Mouse (Mus musculus): Measurements from ENCODE around the gene Fam173b. TPM values are rescaled to one million over a fixed set of nuclear protein-coding genes. Genes with fewer than 3 reads are reported as not detected.

The Fam173b gene
- polyA plus RNA-seq, 1 experiment, result 4.0 TPM

DNA sequence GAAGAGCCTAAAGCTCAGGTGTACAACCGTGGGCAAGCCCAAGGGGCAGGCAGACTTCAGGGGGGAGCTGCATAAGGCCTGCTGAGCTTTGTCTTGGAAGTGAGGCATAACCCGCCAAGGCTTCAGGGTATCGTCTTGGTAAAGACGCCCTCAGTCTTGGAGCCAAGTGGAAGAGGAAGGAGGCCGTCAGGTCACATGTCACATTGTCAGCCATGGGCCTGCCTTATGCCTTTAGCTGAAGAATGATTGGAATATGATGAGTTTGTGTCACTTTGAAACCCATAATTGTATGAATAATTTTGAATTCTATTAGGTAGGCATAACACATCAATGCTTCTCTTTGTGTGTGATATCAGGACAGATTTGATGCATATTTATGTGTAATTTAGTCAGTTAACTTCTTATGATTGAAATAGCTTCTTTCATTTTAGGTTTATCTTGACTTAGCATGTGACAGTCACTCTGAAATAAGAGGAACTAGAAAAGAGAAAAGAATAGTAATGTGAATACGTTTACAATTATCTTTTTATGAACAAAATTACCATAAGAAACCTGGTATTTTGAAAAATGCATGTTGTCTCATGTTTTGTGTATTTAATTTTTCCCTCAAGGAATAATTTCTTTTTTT, 12.3 kb downstream of the Fam173b start:
- peaks cover 16% of the 10 kb centered on the region for H3K36me3 ChIP-seq (ENCODE audit: control insufficient read depth, insufficient read depth, low read length)
- 88% methylated on average over 6 of the region's 6 CpGs for WGBS
- H3K4me1 ChIP-seq (ENCODE audit: control insufficient read depth, insufficient read depth, insufficient read length, low read length), result no peaks in the 10 kb centered on the region
- no peak overlapping the region for H3K27ac ChIP-seq (ENCODE audit: insufficient read depth, low read depth, low read length)
- H3K27me3 ChIP-seq (ENCODE audit: control insufficient read depth, insufficient read depth, low read length), result no peaks in the 10 kb centered on the region
- no peak overlapping the region for H3K4me3 ChIP-seq (ENCODE audit: low read depth, low read length)
- TF ChIP-seq CTCF (IDR thresholded peaks at IDR 0.05; ENCODE audit: extremely low read depth, insufficient read length, insufficient replicate concordance, low read depth, low read length) (no peak), POLR2A (IDR thresholded peaks at IDR 0.05; ENCODE audit: low read depth, low read length) (no peak)

DNA sequence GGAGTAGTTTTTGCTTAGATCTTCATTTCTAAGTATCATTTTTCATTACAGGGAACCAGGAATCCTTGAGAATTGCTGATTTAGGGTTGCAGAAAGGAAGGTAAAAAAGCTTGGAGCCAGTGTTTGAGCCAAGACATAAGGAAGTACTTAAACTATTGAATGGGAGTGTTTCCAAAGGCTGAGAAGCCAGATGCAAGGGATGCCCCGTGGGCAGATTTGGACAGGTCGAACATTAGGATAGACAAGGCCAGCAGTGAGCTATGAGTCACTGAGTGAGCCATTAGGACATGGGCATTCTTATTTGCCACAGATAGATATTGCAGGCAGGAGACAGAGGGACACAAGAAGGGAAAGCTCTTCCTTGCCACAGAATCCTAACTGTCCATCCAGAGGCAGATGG, 13.0 kb downstream of the Fam173b start:
- TF ChIP-seq POLR2A (IDR thresholded peaks at IDR 0.05; ENCODE audit: low read depth, low read length) (no peak), CTCF (IDR thresholded peaks at IDR 0.05; ENCODE audit: extremely low read depth, insufficient read length, insufficient replicate concordance, low read depth, low read length) (no peak)
- Histone ChIP-seq H3K36me3 (ENCODE audit: control insufficient read depth, insufficient read depth, low read length) (peaks cover 21% of the 10 kb centered on the region), H3K27ac (ENCODE audit: insufficient read depth, low read depth, low read length) (no peak overlapping the region), H3K27me3 (ENCODE audit: control insufficient read depth, insufficient read depth, low read length) (no peaks in the 10 kb centered on the region), H3K4me3 (ENCODE audit: low read depth, low read length) (no peak overlapping the region), H3K4me1 (ENCODE audit: control insufficient read depth, insufficient read depth, insufficient read length, low read length) (no peaks in the 10 kb centered on the region)
- 81% methylated on average over 2 of the region's 2 CpGs for WGBS

DNA sequence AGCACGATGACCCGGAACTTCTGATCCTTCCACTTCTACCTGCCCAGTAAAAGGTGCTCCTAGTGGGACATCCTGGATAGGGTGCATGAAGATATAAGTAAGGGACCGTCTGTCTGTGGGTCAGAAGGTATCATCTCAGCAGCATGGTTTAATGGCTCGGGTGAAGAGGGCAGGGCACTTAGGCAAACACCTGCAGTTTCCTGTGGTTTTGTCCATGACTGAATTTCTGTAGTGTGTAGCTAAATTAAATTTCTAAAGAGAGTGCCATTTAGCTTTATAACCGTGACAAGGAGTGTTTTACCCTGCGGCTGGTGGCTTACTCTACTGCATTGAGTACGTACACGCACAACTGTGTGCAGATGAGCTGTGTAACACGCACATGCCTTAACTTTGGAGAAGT, 15.6 kb downstream of the Fam173b start:
- Histone ChIP-seq H3K4me1 (ENCODE audit: control insufficient read depth, insufficient read depth, insufficient read length, low read length) (no peaks in the 10 kb centered on the region), H3K36me3 (ENCODE audit: control insufficient read depth, insufficient read depth, low read length) (peaks cover 20% of the 10 kb centered on the region), H3K27ac (ENCODE audit: insufficient read depth, low read depth, low read length) (no peak overlapping the region), H3K27me3 (ENCODE audit: control insufficient read depth, insufficient read depth, low read length) (no peaks in the 10 kb centered on the region), H3K4me3 (ENCODE audit: low read depth, low read length) (no peak overlapping the region)
- 92% methylated on average over 9 of the region's 9 CpGs for WGBS
- TF ChIP-seq POLR2A (IDR thresholded peaks at IDR 0.05; ENCODE audit: low read depth, low read length) (no peak), CTCF (IDR thresholded peaks at IDR 0.05; ENCODE audit: extremely low read depth, insufficient read length, insufficient replicate concordance, low read depth, low read length) (no peak)

DNA sequence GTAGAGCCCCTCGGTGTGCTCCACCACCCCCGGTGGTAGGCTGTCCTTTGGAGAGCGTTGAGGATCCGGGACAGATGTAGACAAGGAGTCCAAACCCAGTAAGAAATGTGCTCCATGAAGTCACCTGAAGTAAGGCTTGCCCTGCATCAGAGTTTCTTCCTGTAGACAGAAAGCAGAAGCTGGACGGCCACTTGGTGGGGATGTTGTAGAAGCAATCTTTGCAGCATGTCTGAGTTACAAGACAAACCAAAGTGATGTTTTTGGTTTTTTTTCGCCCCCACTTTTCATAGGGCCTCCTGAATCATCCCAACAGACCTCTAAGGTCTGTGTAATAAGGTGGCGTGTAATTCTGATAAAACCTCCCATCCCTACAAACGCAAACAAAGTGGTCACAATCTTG, 17.9 kb downstream of the Fam173b start:
- 96% methylated on average over 8 of the region's 8 CpGs for WGBS
- H3K36me3 ChIP-seq (ENCODE audit: control insufficient read depth, insufficient read depth, low read length), result peaks cover 26% of the 10 kb centered on the region
- H3K4me1 ChIP-seq (ENCODE audit: control insufficient read depth, insufficient read depth, insufficient read length, low read length), result no peaks in the 10 kb centered on the region
- H3K27me3 ChIP-seq (ENCODE audit: control insufficient read depth, insufficient read depth, low read length), result no peaks in the 10 kb centered on the region
- H3K27ac ChIP-seq (ENCODE audit: insufficient read depth, low read depth, low read length), result no peak overlapping the region
- no peak overlapping the region for H3K4me3 ChIP-seq (ENCODE audit: low read depth, low read length)
- TF ChIP-seq CTCF (IDR thresholded peaks at IDR 0.05; ENCODE audit: extremely low read depth, insufficient read length, insufficient replicate concordance, low read depth, low read length) (no peak), POLR2A (IDR thresholded peaks at IDR 0.05; ENCODE audit: low read depth, low read length) (no peak)

DNA sequence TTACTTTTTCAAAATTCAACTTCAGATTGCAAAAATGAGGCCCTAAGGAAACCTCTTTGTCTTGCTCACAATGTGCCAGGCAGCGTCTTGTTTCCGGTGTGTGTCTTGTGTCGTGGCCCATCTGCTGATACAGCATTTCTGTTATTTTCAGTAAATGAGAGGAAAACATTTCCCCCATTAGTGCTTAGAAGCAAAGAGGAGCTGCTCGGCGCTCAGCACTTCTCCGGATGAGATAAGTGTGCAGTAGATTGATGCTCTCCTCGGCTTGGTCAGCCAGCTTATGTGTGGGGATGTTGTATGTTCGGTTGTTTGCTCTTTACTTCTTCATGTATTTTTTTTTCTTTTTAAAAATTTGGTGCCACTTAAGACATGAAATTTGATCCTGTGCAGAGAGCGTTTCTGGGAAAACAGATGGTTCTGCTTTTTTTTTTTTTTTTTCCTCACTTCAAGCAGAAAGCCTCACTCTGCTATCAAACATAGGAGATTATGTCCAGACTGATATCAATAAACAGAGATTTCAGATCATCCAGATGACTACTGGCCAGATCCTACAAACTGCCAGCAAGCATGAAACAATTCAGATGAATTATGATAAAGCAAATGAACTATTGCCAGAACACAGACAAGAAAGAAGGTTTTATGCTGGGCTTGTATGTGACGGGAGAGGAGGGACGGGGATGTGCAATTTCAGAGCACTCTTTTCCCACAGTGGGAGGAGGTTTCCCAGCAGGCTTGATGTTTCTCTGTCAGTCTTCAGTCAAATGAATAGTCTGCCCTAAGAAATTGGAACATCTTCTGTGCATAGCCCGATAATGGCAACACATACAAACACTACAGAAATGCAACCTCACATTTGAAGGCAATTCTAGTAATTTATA, 25.9 kb downstream of the Fam173b start:
- H3K4me1 ChIP-seq (ENCODE audit: control insufficient read depth, insufficient read depth, insufficient read length, low read length), result no peaks in the 10 kb centered on the region
- TF ChIP-seq CTCF (IDR thresholded peaks at IDR 0.05; ENCODE audit: extremely low read depth, insufficient read length, insufficient replicate concordance, low read depth, low read length), result no peak
- TF ChIP-seq POLR2A (IDR thresholded peaks at IDR 0.05; ENCODE audit: low read depth, low read length), result no peak
- H3K27me3 ChIP-seq (ENCODE audit: control insufficient read depth, insufficient read depth, low read length), result no peaks in the 10 kb centered on the region
- no peak overlapping the region for H3K4me3 ChIP-seq (ENCODE audit: low read depth, low read length)
- no peak overlapping the region for H3K27ac ChIP-seq (ENCODE audit: insufficient read depth, low read depth, low read length)
- 0 out of 2 replicates have a peak, but pooled peaks cover 6% of the 10 kb centered on the region for H3K36me3 ChIP-seq (ENCODE audit: control insufficient read depth, insufficient read depth, low read length)
- 68% methylated on average over 12 of the region's 12 CpGs for WGBS

DNA sequence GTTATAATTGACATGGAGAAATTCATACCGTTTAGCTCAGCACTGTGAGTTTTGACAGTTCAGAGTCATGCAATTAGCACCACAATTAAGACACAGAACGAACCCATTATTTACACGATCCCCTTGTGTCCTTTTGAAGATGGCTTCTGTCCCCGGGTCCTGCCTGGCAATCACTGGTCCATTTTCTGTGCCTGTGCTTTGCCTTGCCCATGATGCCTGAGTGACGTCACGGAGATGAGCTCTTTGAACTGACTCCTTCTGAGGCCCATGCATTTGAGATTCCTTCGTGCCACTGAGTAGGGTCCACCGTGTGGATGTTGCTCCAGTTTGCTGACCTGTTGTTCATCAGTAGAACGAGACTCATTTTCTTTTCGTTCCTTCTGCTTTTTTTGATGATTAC, 26.5 kb downstream of the Fam173b start:
- H3K4me1 ChIP-seq (ENCODE audit: control insufficient read depth, insufficient read depth, insufficient read length, low read length), result no peaks in the 10 kb centered on the region
- no peak overlapping the region for H3K4me3 ChIP-seq (ENCODE audit: low read depth, low read length)
- no peaks in the 10 kb centered on the region for H3K27me3 ChIP-seq (ENCODE audit: control insufficient read depth, insufficient read depth, low read length)
- H3K36me3 ChIP-seq (ENCODE audit: control insufficient read depth, insufficient read depth, low read length), result 0 out of 2 replicates have a peak, but pooled peaks cover 4% of the 10 kb centered on the region
- H3K27ac ChIP-seq (ENCODE audit: insufficient read depth, low read depth, low read length), result no peak overlapping the region
- WGBS, result 82% methylated on average over 10 of the region's 10 CpGs
- TF ChIP-seq POLR2A (IDR thresholded peaks at IDR 0.05; ENCODE audit: low read depth, low read length), result no peak
- TF ChIP-seq CTCF (IDR thresholded peaks at IDR 0.05; ENCODE audit: extremely low read depth, insufficient read length, insufficient replicate concordance, low read depth, low read length), result no peak

DNA sequence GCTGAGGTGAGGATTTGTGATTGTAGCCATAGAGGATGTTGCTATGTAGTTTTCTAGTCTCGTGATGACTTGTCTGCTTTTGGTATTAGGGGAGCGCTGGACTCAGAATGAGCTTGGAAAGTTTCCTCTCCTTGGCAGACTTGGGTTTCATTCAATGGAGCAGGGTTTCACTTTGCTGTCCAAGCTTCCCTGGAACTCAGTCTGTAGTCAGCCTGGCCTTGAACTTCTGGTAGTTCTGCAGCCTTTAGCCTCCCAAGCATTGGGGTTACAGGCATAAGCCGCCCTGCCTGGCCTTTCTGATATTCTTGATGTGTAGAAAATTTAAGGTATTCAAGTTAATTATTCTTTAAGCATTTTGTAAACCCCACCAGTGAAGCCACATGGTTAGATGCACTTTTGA, 27.9 kb downstream of the Fam173b start:
- H3K27ac ChIP-seq (ENCODE audit: insufficient read depth, low read depth, low read length), result no peak overlapping the region
- H3K27me3 ChIP-seq (ENCODE audit: control insufficient read depth, insufficient read depth, low read length), result no peaks in the 10 kb centered on the region
- 93% methylated on average over 3 of the region's 3 CpGs for WGBS
- no peak for TF ChIP-seq POLR2A (IDR thresholded peaks at IDR 0.05; ENCODE audit: low read depth, low read length)
- no peak for TF ChIP-seq CTCF (IDR thresholded peaks at IDR 0.05; ENCODE audit: extremely low read depth, insufficient read length, insufficient replicate concordance, low read depth, low read length)
- no peaks in the 10 kb centered on the region for H3K36me3 ChIP-seq (ENCODE audit: control insufficient read depth, insufficient read depth, low read length)
- no peak overlapping the region for H3K4me3 ChIP-seq (ENCODE audit: low read depth, low read length)
- H3K4me1 ChIP-seq (ENCODE audit: control insufficient read depth, insufficient read depth, insufficient read length, low read length), result no peaks in the 10 kb centered on the region

Data from small intestine, adult 2 months (tissue).